In genomic region chr13:95655284-95655683, GRCm38 (mm10) we compare ENCODE assay signal across 9 mouse cellular contexts. TPM values are rescaled to one million over a fixed set of nuclear protein-coding genes. Genes with fewer than 3 reads are reported as not detected.
DNase-seq lines count a peak whose midpoint lies in the region; ATAC-seq lines count a peak whose summit lies in the region.
"Had no signal": no experiment of that assay in that cellular context is flagged by ENCODE, and none has a peak within 500 bp of the region (broad histone marks: within the 10 kb centered on the region; RNA-seq: fewer than 3 reads in every experiment).

No protein-coding gene starts in this region.

- peaks cover 32% of the 10 kb centered on the region for H3K4me1 ChIP-seq in heart, embryonic 10.5 days
- H3K4me1 ChIP-seq in forebrain, embryonic 13.5 days, result no peaks in the 10 kb centered on the region

- H3K27me3 ChIP-seq in heart, embryonic 10.5 days (ENCODE audit: insufficient read depth, poor library complexity, severe bottlenecking), result no peaks in the 10 kb centered on the region
- H3K27me3 ChIP-seq in forebrain, embryonic 13.5 days, result no peaks in the 10 kb centered on the region

- H3K27ac ChIP-seq in heart, embryonic 10.5 days, result peak overlapping the region; percentile 79
- peak overlapping the region; percentile 69 for H3K27ac ChIP-seq in forebrain, embryonic 13.5 days
- H3K27ac ChIP-seq: layer of hippocampus, adult 2 months had no signal

- H3K4me2 ChIP-seq in forebrain, embryonic 13.5 days, result no peak overlapping the region

- no peaks in the 10 kb centered on the region for H3K9me3 ChIP-seq in heart, embryonic 10.5 days
- no peaks in the 10 kb centered on the region for H3K9me3 ChIP-seq in forebrain, embryonic 13.5 days (replicated peaks)

- DNase-seq in heart, embryonic 10.5 days (ENCODE audit: low spot score), result peak; percentile 83
- DNase-seq in heart, adult 8-10 months (ENCODE audit: low spot score), result no peak
- peak; percentile 46 for DNase-seq in kidney, adult 9 months
- peak; percentile 49 to 76 for DNase-seq in lung, postnatal 4 days
- no peak for DNase-seq in urinary bladder, adult 18-20 months (ENCODE audit: low spot score in 2 of 2)

- H3K9ac ChIP-seq in forebrain, embryonic 13.5 days, result no peak overlapping the region

- H3K4me3 ChIP-seq in heart, embryonic 10.5 days, result no peak overlapping the region
- no peak overlapping the region for H3K4me3 ChIP-seq in forebrain, embryonic 13.5 days
- H3K4me3 ChIP-seq: layer of hippocampus, adult 2 months had no signal

- ATAC-seq in forebrain, embryonic 13.5 days, result peak; percentile 78; the same call in 1 of the 2 replicates
- ATAC-seq in megakaryocyte progenitor cell, adult 5-6 weeks (replicated peaks; ENCODE audit: poor library complexity), result no peak
- no peak for ATAC-seq in megakaryocyte-erythroid progenitor cell, adult 5-6 weeks (replicated peaks; ENCODE audit: low FRiP score, low TSS enrichment, poor library complexity, severe bottlenecking)

- H3K36me3 ChIP-seq in heart, embryonic 10.5 days, result no peaks in the 10 kb centered on the region
- H3K36me3 ChIP-seq in forebrain, embryonic 13.5 days (ENCODE audit: poor library complexity, severe bottlenecking), result peaks cover 15% of the 10 kb centered on the region; the same call in 1 of the 2 replicates

- 19% methylated on average over 9 of the region's 9 CpGs for WGBS in heart, embryonic 10.5 days
- whole genome bisulfite sequencing in forebrain, embryonic 13.5 days, result 43% methylated on average over 9 of the region's 9 CpGs

RNA-seq across cellular contexts. Expression of gene F2r, which starts 37.0 kb away (rescaled TPM):
- polyA plus RNA-seq in heart, embryonic 10.5 days (2016; fragmentation: Nextera tagmentation; extraction: Ambion mirVana), result 159 and 166 TPM in 2 replicates
- 10 to 100 TPM; 19.6 to 24.5 (median 21.5) TPM for total RNA-seq in heart, adult 8-10 months (2022)
- polyA plus RNA-seq in forebrain, embryonic 13.5 days (2015; fragmentation: Nextera tagmentation; extraction: Ambion mirVana), result 92.3 and 95.1 TPM in 2 replicates
- 3.8 and 9.6 TPM in 2 replicates for total RNA-seq in megakaryocyte progenitor cell, adult 5-6 weeks (2015)
- 2.5 and 6.2 TPM in 2 replicates for total RNA-seq in megakaryocyte progenitor cell, adult 5-6 weeks (2017)
- 25.5 and 37.9 TPM in 2 replicates for total RNA-seq in megakaryocyte-erythroid progenitor cell, adult 5-6 weeks (2014; fragmentation: Nextera tagmentation)
- total RNA-seq in megakaryocyte-erythroid progenitor cell, adult 5-6 weeks (2017), result 41.8 and 85.3 TPM in 2 replicates

RNA-seq across cellular contexts. Expression of gene F2rl2, which starts 41.4 kb away (rescaled TPM):
- 2.6 and 4.8 TPM in 2 replicates for polyA plus RNA-seq in heart, embryonic 10.5 days (2016; fragmentation: Nextera tagmentation; extraction: Ambion mirVana)
- total RNA-seq in heart, adult 8-10 months (2022), result under 1 TPM in 2 of 4 experiments, not detected in 2; 0.19 to 0.32 TPM
- 0.52 and 0.58 TPM in 2 replicates for polyA plus RNA-seq in forebrain, embryonic 13.5 days (2015; fragmentation: Nextera tagmentation; extraction: Ambion mirVana)
- total RNA-seq in megakaryocyte progenitor cell, adult 5-6 weeks (2015), result 0.73 and 1.0 TPM in 2 replicates
- 0.07 TPM in 1 of 2 replicates, not detected in the other for total RNA-seq in megakaryocyte progenitor cell, adult 5-6 weeks (2017)
- total RNA-seq in megakaryocyte-erythroid progenitor cell, adult 5-6 weeks (2014; fragmentation: Nextera tagmentation), result 0.70 and 1.1 TPM in 2 replicates
- total RNA-seq in megakaryocyte-erythroid progenitor cell, adult 5-6 weeks (2017), result 3.0 TPM in 2 replicates

Comparison
In these comparisons a context has a peak if more than half of its experiments do, and no peak if none do; other contexts are left out.
1. DNase-seq: peak in heart, embryonic 10.5 days (single experiment), kidney, adult 9 months (single experiment) and lung, postnatal 4 days (2 of 2); none in heart, adult 8-10 months (single experiment) and urinary bladder, adult 18-20 months (0 of 2).